Mouse (Mus musculus): Measurements from ENCODE around the gene Klhdc1. TPM values are rescaled to one million over a fixed set of nuclear protein-coding genes. Genes with fewer than 3 reads are reported as not detected.

Gene Klhdc1
- total and polyA plus RNA-seq, 2 experiments from 2014 or later: 6.5 to 23.6 TPM

DNA sequence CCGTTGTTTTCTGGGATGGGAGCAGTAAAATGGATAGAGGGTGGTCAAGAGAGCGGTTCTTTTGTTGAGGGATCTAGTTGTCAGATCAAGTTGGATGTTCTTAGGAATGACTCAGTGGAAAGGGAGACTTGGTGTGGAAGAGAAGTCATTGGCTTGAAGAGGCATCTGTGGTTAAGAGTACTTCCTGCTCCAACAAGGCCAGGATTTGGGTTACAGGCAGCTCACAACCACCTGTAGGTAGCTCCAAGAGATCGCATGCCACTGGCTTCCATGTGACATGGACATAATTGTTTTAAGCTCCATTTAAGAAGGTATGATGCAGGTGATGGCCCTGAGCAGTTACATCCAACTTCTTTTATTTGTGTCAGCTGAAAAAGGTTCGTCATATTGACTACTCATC is 8.8 kb downstream of the Klhdc1 start:
- Histone ChIP-seq H3K4me3 (ENCODE audit: low read length) (no peak overlapping the region), H3K27me3 (ENCODE audit: insufficient read depth, low read length) (no peaks in the 10 kb centered on the region), H3K4me1 (ENCODE audit: insufficient read depth, low read length) (no peaks in the 10 kb centered on the region), H3K4me2 (ENCODE audit: low read depth, low read length) (no peak overlapping the region), H3K9me3 (ENCODE audit: low read length) (no peaks in the 10 kb centered on the region), H3K36me3 (ENCODE audit: insufficient read depth, low read length) (no peaks in the 10 kb centered on the region), H3K27ac (no peak overlapping the region), H3K9ac (replicated peaks; ENCODE audit: low read length) (no peak overlapping the region)
- TF ChIP-seq CTCF (IDR thresholded peaks at IDR 0.05; ENCODE audit: low read depth): no peak
- DNase-seq (ENCODE audit: low spot score) (no peak), ATAC-seq (no peak)
- 91% methylated on average over 4 of the region's 4 CpGs for WGBS

DNA sequence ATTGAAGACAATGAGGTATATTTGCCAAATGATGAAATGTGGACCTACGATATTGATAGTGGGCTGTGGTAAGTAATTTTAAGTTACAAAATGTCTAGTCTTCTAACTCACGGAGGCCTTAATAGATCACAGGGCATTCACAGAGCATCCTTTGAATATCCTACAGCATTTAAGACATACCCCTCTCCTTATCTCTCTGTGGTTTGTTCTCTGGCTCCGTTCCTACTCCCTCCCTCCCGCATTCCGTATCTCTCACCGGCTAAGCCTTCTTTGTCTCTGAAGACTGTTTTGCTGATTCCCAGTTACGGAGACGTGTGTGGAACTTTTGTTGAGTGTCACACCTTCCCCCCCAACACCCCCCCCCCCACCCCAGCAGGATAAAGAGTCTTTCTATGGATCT is 9.8 kb downstream of the Klhdc1 start:
- H3K4me2 ChIP-seq (ENCODE audit: low read depth, low read length): no peak overlapping the region
- ATAC-seq (no peak), DNase-seq (ENCODE audit: low spot score) (no peak)
- 75% methylated on average over 8 of the region's 8 CpGs for WGBS
- H3K36me3 ChIP-seq (ENCODE audit: insufficient read depth, low read length): no peaks in the 10 kb centered on the region
- H3K4me1 ChIP-seq (ENCODE audit: insufficient read depth, low read length): no peaks in the 10 kb centered on the region
- no peak overlapping the region for H3K27ac ChIP-seq
- no peak overlapping the region for H3K9ac ChIP-seq (replicated peaks; ENCODE audit: low read length)
- H3K27me3 ChIP-seq (ENCODE audit: insufficient read depth, low read length): no peaks in the 10 kb centered on the region
- no peak overlapping the region for H3K4me3 ChIP-seq (ENCODE audit: low read length)
- TF ChIP-seq CTCF (IDR thresholded peaks at IDR 0.05; ENCODE audit: low read depth): no peak
- H3K9me3 ChIP-seq (ENCODE audit: low read length): no peaks in the 10 kb centered on the region

GRCm38 (mm10) chr12:69253806-69254205 is 12.8 kb downstream of the Klhdc1 start:
- WGBS: 92% methylated on average over 1 of the region's 1 CpGs
- no peak for TF ChIP-seq CTCF (IDR thresholded peaks at IDR 0.05; ENCODE audit: low read depth)

DNA sequence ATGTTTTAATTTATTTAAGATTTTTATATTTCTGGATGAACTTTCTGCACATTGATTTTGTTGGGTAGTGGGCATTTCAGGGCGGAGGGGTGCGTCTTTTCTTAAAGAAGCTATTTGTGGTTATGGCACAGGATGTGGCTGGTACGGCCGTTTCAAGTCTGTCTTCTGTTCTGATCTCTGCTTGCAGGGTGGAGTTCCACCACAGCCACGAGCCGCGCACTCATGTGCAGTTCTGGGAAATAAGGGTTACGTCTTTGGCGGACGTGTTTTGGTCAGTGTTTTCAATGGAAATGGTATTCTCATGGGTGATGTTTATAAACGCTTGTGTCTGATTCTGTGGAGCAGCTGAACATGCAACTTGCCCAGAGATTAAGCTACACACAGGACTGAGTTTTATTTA is 16.9 kb downstream of the Klhdc1 start:
- Histone ChIP-seq H3K36me3 (ENCODE audit: insufficient read depth, low read length) (no peaks in the 10 kb centered on the region), H3K27me3 (ENCODE audit: insufficient read depth, low read length) (no peaks in the 10 kb centered on the region), H3K4me2 (ENCODE audit: low read depth, low read length) (no peak overlapping the region), H3K9ac (replicated peaks; ENCODE audit: low read length) (no peak overlapping the region), H3K9me3 (ENCODE audit: low read length) (no peaks in the 10 kb centered on the region), H3K4me1 (ENCODE audit: insufficient read depth, low read length) (no peaks in the 10 kb centered on the region), H3K4me3 (ENCODE audit: low read length) (no peak overlapping the region), H3K27ac (no peak overlapping the region)
- no peak for TF ChIP-seq CTCF (IDR thresholded peaks at IDR 0.05; ENCODE audit: low read depth)
- WGBS: 88% methylated on average over 11 of the region's 11 CpGs
- DNase-seq (ENCODE audit: low spot score): no peak
- ATAC-seq: no peak

More at GRCm38 (mm10) chr12:69253806-69254205, 12.8 kb downstream of the Klhdc1 start:
- Histone ChIP-seq H3K9ac (replicated peaks; ENCODE audit: low read length) (no peak overlapping the region), H3K4me3 (ENCODE audit: low read length) (no peak overlapping the region), H3K27ac (no peak overlapping the region), H3K4me1 (ENCODE audit: insufficient read depth, low read length) (no peaks in the 10 kb centered on the region), H3K9me3 (ENCODE audit: low read length) (no peaks in the 10 kb centered on the region), H3K36me3 (ENCODE audit: insufficient read depth, low read length) (no peaks in the 10 kb centered on the region), H3K27me3 (ENCODE audit: insufficient read depth, low read length) (no peaks in the 10 kb centered on the region), H3K4me2 (ENCODE audit: low read depth, low read length) (no peak overlapping the region)
- no peak for ATAC-seq
- DNase-seq (ENCODE audit: low spot score): no peak

GRCm38 (mm10) chr12:69262251-69262650 is 21.3 kb downstream of the Klhdc1 start:
- Histone ChIP-seq H3K36me3 (ENCODE audit: insufficient read depth, low read length) (no peaks in the 10 kb centered on the region), H3K4me3 (ENCODE audit: low read length) (no peak overlapping the region), H3K27ac (no peak overlapping the region), H3K9ac (replicated peaks; ENCODE audit: low read length) (no peak overlapping the region), H3K4me1 (ENCODE audit: insufficient read depth, low read length) (no peaks in the 10 kb centered on the region), H3K27me3 (ENCODE audit: insufficient read depth, low read length) (no peaks in the 10 kb centered on the region), H3K4me2 (ENCODE audit: low read depth, low read length) (no peak overlapping the region), H3K9me3 (ENCODE audit: low read length) (no peaks in the 10 kb centered on the region)
- no peak for TF ChIP-seq CTCF (IDR thresholded peaks at IDR 0.05; ENCODE audit: low read depth)
- DNase-seq (ENCODE audit: low spot score) (no peak), ATAC-seq (no peak)
- 97% methylated on average over 5 of the region's 5 CpGs for WGBS

GRCm38 (mm10) chr12:69265031-69265430 is 24.1 kb downstream of the Klhdc1 start:
- ATAC-seq (no peak), DNase-seq (ENCODE audit: low spot score) (no peak)
- Histone ChIP-seq H3K4me2 (ENCODE audit: low read depth, low read length) (no peak overlapping the region), H3K27me3 (ENCODE audit: insufficient read depth, low read length) (no peaks in the 10 kb centered on the region), H3K27ac (no peak overlapping the region), H3K9ac (replicated peaks; ENCODE audit: low read length) (no peak overlapping the region), H3K9me3 (ENCODE audit: low read length) (no peaks in the 10 kb centered on the region), H3K4me1 (ENCODE audit: insufficient read depth, low read length) (no peaks in the 10 kb centered on the region), H3K36me3 (ENCODE audit: insufficient read depth, low read length) (no peaks in the 10 kb centered on the region), H3K4me3 (ENCODE audit: low read length) (no peak overlapping the region)
- no peak for TF ChIP-seq CTCF (IDR thresholded peaks at IDR 0.05; ENCODE audit: low read depth)
- WGBS: 85% methylated on average over 3 of the region's 3 CpGs

- H3K36me3 ChIP-seq (ENCODE audit: insufficient read depth, low read length): no peaks in the 10 kb centered on the region
- H3K9me3 ChIP-seq (ENCODE audit: low read length): no peaks in the 10 kb centered on the region
- H3K9ac ChIP-seq (replicated peaks; ENCODE audit: low read length): no peak overlapping the region
- TF ChIP-seq CTCF (IDR thresholded peaks at IDR 0.05; ENCODE audit: low read depth): no peak
- no peak overlapping the region for H3K27ac ChIP-seq
- WGBS: 66% methylated on average over 11 of the region's 11 CpGs
- no peak for DNase-seq (ENCODE audit: low spot score)
- H3K4me2 ChIP-seq (ENCODE audit: low read depth, low read length): no peak overlapping the region
- no peak for ATAC-seq
- no peaks in the 10 kb centered on the region for H3K4me1 ChIP-seq (ENCODE audit: insufficient read depth, low read length)
- H3K4me3 ChIP-seq (ENCODE audit: low read length): no peak overlapping the region
- H3K27me3 ChIP-seq (ENCODE audit: insufficient read depth, low read length): no peaks in the 10 kb centered on the region
Observed at GRCm38 (mm10) chr12:69267956-69268632, 27.1 kb downstream of the Klhdc1 start.
